Mouse (Mus musculus) layer of hippocampus, postnatal 36 days (tissue): ENCODE results near the gene Sepsecs. TPM values are rescaled to one million over a fixed set of nuclear protein-coding genes. Genes with fewer than 3 reads are reported as not detected.
"Not testable (repeated sequence)": the region's sequence is repeated elsewhere in the genome, so short reads cannot be mapped to it uniquely, and the experiment has no call there.

Source experiments
- DNase-seq, 2 experiments: peaks; one replicate each; pipeline ENCODE4 v3.0.0; 2022
- total RNA-seq, 2 experiments: library from RNA; stranded (reverse); gene quantifications; 2 replicates each; pipeline ENCODE4 v1.2.3; 2021

Gene Sepsecs
- 10 to 100 TPM; 10.1 to 10.6 TPM for total RNA-seq

GRCm38 (mm10) chr5:52669426-52670191 lies at the start of gene Sepsecs:
Gene Sepsecs (minus strand): TSS chr5:52669708.
- DNase-seq: peak; percentile 91 to 94

GRCm38 (mm10) chr5:52716742-52717448 lies 47.4 kb upstream of the Sepsecs start:
- DNase-seq: no peak

- no peak for DNase-seq
These were observed 43.2 kb upstream of the Sepsecs start for GRCm38 (mm10) chr5:52712704-52713103.

- DNase-seq: no peak
These were observed 35.1 kb upstream of the Sepsecs start for GRCm38 (mm10) chr5:52704562-52704961.

GRCm38 (mm10) chr5:52697882-52698440 lies 28.5 kb upstream of the Sepsecs start:
- not testable (repeated sequence) for DNase-seq

- no peak for DNase-seq
These were observed 27.8 kb upstream of the Sepsecs start for GRCm38 (mm10) chr5:52697291-52697690.

GRCm38 (mm10) chr5:52687741-52688455 lies 18.4 kb upstream of the Sepsecs start:
- DNase-seq: no peak

GRCm38 (mm10) chr5:52681111-52681510 lies 11.6 kb upstream of the Sepsecs start:
- no peak for DNase-seq

GRCm38 (mm10) chr5:52680191-52680590 lies 10.7 kb upstream of the Sepsecs start:
- DNase-seq: no peak

- DNase-seq: no peak
These were observed 9.1 kb upstream of the Sepsecs start for GRCm38 (mm10) chr5:52678498-52679070.

- no peak for DNase-seq
These were observed 7.6 kb upstream of the Sepsecs start for GRCm38 (mm10) chr5:52677126-52677525.

- DNase-seq: no peak
These were observed 5.0 kb upstream of the Sepsecs start for GRCm38 (mm10) chr5:52674384-52675069.

- DNase-seq: no peak
These were observed 3.8 kb upstream of the Sepsecs start for GRCm38 (mm10) chr5:52673341-52673740.

GRCm38 (mm10) chr5:52670745-52671144 lies 1.2 kb upstream of the Sepsecs start:
- no peak for DNase-seq

GRCm38 (mm10) chr5:52666766-52667165 lies 2.7 kb downstream of the Sepsecs start:
- DNase-seq: no peak

- peak in 1 of 2 experiments; percentile 10 for DNase-seq
These were observed 11.6 kb downstream of the Sepsecs start for GRCm38 (mm10) chr5:52657957-52658356.

GRCm38 (mm10) chr5:52657336-52657735 lies 12.2 kb downstream of the Sepsecs start:
- no peak for DNase-seq

- no peak for DNase-seq
These were observed 13.5 kb downstream of the Sepsecs start for GRCm38 (mm10) chr5:52655992-52656391.

- DNase-seq: no peak
These were observed 14.5 kb downstream of the Sepsecs start for GRCm38 (mm10) chr5:52654961-52655360.

- DNase-seq: no peak
These were observed 16.9 kb downstream of the Sepsecs start for GRCm38 (mm10) chr5:52652606-52653005.

- no peak for DNase-seq
These were observed 17.4 kb downstream of the Sepsecs start for GRCm38 (mm10) chr5:52652086-52652485.
